Mouse (Mus musculus) heart, embryonic 12.5 days (tissue): Measurements from ENCODE around the gene Ccdc6. TPM values are rescaled to one million over a fixed set of nuclear protein-coding genes. Genes with fewer than 3 reads are reported as not detected.
A peak's percentile ranks its signal among the peaks of the same experiment; 100 is the strongest.

ENCODE experiments used
- ATAC-seq: fragments of 200-750 bp; cut with Nextera tagmentation; 2 replicates; pipeline ENCODE4 v1.8.0; 2017; ENCODE audit warnings: moderate TSS enrichment, moderate library complexity; ENCODE audit not compliant: insufficient number of reproducible peaks, low FRiP score
- H3K27ac ChIP-seq: fragments of 300-500 bp; sonication (generic); 2 replicates; pipeline ENCODE4 v1.5.1; 2016; ENCODE audit warnings: mild to moderate bottlenecking, moderate library complexity; ENCODE audit not compliant: poor library complexity, severe bottlenecking
- H3K27me3 ChIP-seq: fragments of 300-500 bp; sonication (generic); replicated peaks from 2 replicates; pipeline ENCODE4 v1.6.1; 2016; ENCODE audit warnings: mild to moderate bottlenecking, moderate library complexity
- H3K36me3 ChIP-seq: fragments of 300-500 bp; sonication (generic); 2 replicates; pipeline ENCODE4 v1.6.1; 2016; ENCODE audit warnings: mild to moderate bottlenecking, moderate library complexity
- H3K4me1 ChIP-seq: fragments of 300-500 bp; sonication (generic); replicated peaks from 2 replicates; pipeline ENCODE4 v1.6.1; 2016; ENCODE audit warnings: mild to moderate bottlenecking
- H3K4me2 ChIP-seq: fragments of 300-500 bp; sonication (generic); 2 replicates; pipeline ENCODE4 v1.6.1; 2016; ENCODE audit warnings: mild to moderate bottlenecking, moderate library complexity
- H3K4me3 ChIP-seq: fragments of 300-500 bp; sonication (generic); 2 replicates; pipeline ENCODE4 v1.5.1; 2016; ENCODE audit warnings: mild to moderate bottlenecking
- H3K9ac ChIP-seq: fragments of 300-500 bp; sonication (generic); 2 replicates; pipeline ENCODE4 v1.6.1; 2016; ENCODE audit warnings: mild to moderate bottlenecking, moderate library complexity
- H3K9me3 ChIP-seq: fragments of 300-500 bp; sonication (generic); replicated peaks from 2 replicates; pipeline ENCODE4 v1.6.1; 2016; ENCODE audit warnings: mild to moderate bottlenecking, moderate library complexity
- WGBS: fragments of 180-500 bp; shearing (Covaris S2); methylation state at CpG from one replicate; pipeline ENCODE4 v1.1.7; 2016; 5-methylcytosine and 5-hydroxymethylcytosine counted together
- polyA plus RNA-seq: library from polyadenylated mRNA; unstranded; fragments of >200 nt; fragmentation: Nextera tagmentation; extraction: Ambion mirVana; gene quantifications from 2 replicates; pipeline ENCODE4 v1.2.1, GENCODE M21; 2016

Ccdc6 gene
- polyA plus RNA-seq, 1 experiment from 2014 or later = 16.2 TPM

- Histone ChIP-seq H3K4me2 (no peak overlapping the region), H3K36me3 (peaks cover 41% of the 10 kb centered on the region), H3K9me3 (no peaks in the 10 kb centered on the region), H3K27me3 (no peaks in the 10 kb centered on the region), H3K4me1 (peaks cover 6% of the 10 kb centered on the region; the same call in 1 of the 2 replicates), H3K9ac (no peak overlapping the region), H3K4me3 (no peak overlapping the region), H3K27ac (no peak overlapping the region)
- WGBS = 70% methylated on average over 9 of the region's 9 CpGs
- ATAC-seq = no peak
Measured at GRCm38 (mm10) chr10:70194283-70194682, 97.4 kb downstream of the Ccdc6 start.

DNA sequence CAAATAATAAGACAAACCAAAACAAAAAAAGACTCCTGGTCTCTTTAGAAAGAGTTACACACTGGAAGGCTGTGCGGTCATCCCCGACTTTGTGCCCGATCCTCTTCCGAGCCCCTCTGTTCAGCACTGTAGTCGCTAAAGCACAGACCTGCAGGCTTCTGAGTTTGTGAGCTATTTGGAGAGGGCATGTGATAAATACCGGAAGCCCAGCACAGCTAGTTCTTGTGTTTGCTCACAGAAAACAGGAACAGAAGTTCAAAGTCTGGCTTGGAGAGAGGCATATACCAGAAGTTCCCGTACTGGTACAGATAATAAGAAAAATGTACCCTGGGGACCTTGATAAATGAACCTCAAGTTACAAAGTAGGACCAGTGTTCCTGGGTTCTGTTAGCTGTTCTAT is 98.4 kb downstream of the Ccdc6 start:
- H3K36me3 ChIP-seq = peaks cover 31% of the 10 kb centered on the region
- 69% methylated on average over 7 of the region's 7 CpGs for WGBS
- no peak for ATAC-seq
- H3K4me3 ChIP-seq = no peak overlapping the region
- H3K9me3 ChIP-seq = no peaks in the 10 kb centered on the region
- no peak overlapping the region; the same call in 1 of the 2 replicates for H3K9ac ChIP-seq
- no peaks in the 10 kb centered on the region for H3K27me3 ChIP-seq
- H3K4me2 ChIP-seq = no peak overlapping the region
- H3K4me1 ChIP-seq = peaks cover 6% of the 10 kb centered on the region; the same call in 1 of the 2 replicates
- H3K27ac ChIP-seq = peak overlapping the region; percentile 5; the same call in 1 of the 2 replicates

GRCm38 (mm10) chr10:70195786-70196185 is 98.9 kb downstream of the Ccdc6 start:
- Histone ChIP-seq H3K27me3 (no peaks in the 10 kb centered on the region), H3K36me3 (peaks cover 30% of the 10 kb centered on the region), H3K9me3 (no peaks in the 10 kb centered on the region), H3K4me2 (no peak overlapping the region), H3K4me1 (peaks cover 6% of the 10 kb centered on the region; the same call in 1 of the 2 replicates), H3K4me3 (no peak overlapping the region), H3K9ac (no peak overlapping the region), H3K27ac (peak overlapping the region; percentile 5; the same call in 1 of the 2 replicates)
- ATAC-seq = 0 out of 2 replicates have a peak, but pooled peaks have one; percentile 46
- WGBS = 57% methylated on average over 7 of the region's 7 CpGs

GRCm38 (mm10) chr10:70196666-70197065 is 99.7 kb downstream of the Ccdc6 start:
- Histone ChIP-seq H3K9me3 (no peaks in the 10 kb centered on the region), H3K36me3 (peaks cover 24% of the 10 kb centered on the region), H3K4me3 (no peak overlapping the region), H3K9ac (no peak overlapping the region), H3K27ac (no peak overlapping the region), H3K4me1 (peaks cover 6% of the 10 kb centered on the region; the same call in 1 of the 2 replicates), H3K27me3 (no peaks in the 10 kb centered on the region), H3K4me2 (no peak overlapping the region)
- ATAC-seq = no peak
- WGBS = 82% methylated on average over 6 of the region's 6 CpGs

- H3K36me3 ChIP-seq = peaks cover 15% of the 10 kb centered on the region
- no peak overlapping the region for H3K9ac ChIP-seq
- no peaks in the 10 kb centered on the region for H3K27me3 ChIP-seq
- H3K9me3 ChIP-seq = no peaks in the 10 kb centered on the region
- peaks cover 6% of the 10 kb centered on the region; the same call in 1 of the 2 replicates for H3K4me1 ChIP-seq
- H3K4me3 ChIP-seq = no peak overlapping the region
- no peak overlapping the region for H3K27ac ChIP-seq
- WGBS = 87% methylated on average over 2 of the region's 2 CpGs
- no peak overlapping the region for H3K4me2 ChIP-seq
- no peak for ATAC-seq
Measured at GRCm38 (mm10) chr10:70197601-70198000, 100.7 kb downstream of the Ccdc6 start.

DNA sequence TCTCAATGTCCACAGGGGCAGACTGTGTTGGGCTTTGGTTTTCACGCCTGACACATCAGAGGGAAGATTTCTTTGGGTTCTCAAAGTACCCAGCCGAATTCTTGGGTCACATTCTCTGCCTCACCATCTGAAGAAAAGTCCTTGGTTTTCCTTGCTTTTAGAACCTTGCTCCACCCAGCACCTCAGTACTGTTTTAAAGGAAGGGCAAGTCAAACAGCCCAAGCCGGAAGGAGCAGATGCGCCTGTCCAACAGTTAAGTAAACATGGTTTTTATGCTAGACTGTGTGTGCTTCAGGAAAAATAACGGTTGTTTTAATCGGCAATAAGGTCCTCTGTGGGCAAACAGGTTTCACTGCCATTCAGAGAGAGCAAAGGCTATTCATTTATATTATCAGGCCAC is 101.1 kb downstream of the Ccdc6 start:
- no peak overlapping the region for H3K9ac ChIP-seq
- H3K9me3 ChIP-seq = no peaks in the 10 kb centered on the region
- peaks cover 11% of the 10 kb centered on the region for H3K36me3 ChIP-seq
- no peak overlapping the region for H3K4me2 ChIP-seq
- no peak for ATAC-seq
- H3K4me1 ChIP-seq = peaks cover 6% of the 10 kb centered on the region; the same call in 1 of the 2 replicates
- no peak overlapping the region for H3K27ac ChIP-seq
- H3K4me3 ChIP-seq = no peak overlapping the region
- H3K27me3 ChIP-seq = no peaks in the 10 kb centered on the region
- 74% methylated on average over 6 of the region's 6 CpGs for WGBS

DNA sequence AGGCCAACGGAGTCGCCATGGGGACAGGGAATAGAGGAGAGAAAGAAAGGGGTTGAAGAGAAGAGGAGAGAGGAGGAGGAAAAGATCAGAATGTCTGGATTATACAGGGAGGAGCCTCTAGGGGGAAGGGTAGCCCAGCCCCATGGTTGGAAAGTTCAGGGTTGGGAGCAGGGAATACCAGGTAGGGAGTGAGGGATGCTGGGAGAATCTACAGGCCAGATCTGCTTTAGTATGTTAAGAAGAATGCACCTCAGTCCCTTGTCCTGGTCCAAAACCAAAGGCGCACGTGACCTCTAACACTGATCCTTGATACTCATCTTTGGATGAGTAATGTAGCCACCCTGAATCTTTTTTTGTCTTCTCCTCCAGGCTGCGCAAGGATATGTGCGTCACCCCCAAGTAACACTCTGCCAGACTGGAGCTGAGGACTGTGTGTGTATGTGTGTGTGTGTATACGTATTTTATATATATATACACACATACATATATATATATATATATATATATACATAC is 102.1 kb downstream of the Ccdc6 start:
- no peak overlapping the region for H3K4me3 ChIP-seq
- no peak overlapping the region for H3K4me2 ChIP-seq
- H3K27ac ChIP-seq = no peak overlapping the region
- no peak overlapping the region for H3K9ac ChIP-seq
- H3K4me1 ChIP-seq = peaks cover 6% of the 10 kb centered on the region; the same call in 1 of the 2 replicates
- H3K27me3 ChIP-seq = no peaks in the 10 kb centered on the region
- ATAC-seq = no peak
- H3K9me3 ChIP-seq = no peaks in the 10 kb centered on the region
- 92% methylated on average over 7 of the region's 7 CpGs for WGBS
- peaks cover under 1% of the 10 kb centered on the region; the same call in 1 of the 2 replicates for H3K36me3 ChIP-seq

GRCm38 (mm10) chr10:70199466-70200210 is 102.7 kb downstream of the Ccdc6 start:
- 84% methylated on average over 6 of the region's 6 CpGs for WGBS
- no peak for ATAC-seq
- no peak overlapping the region for H3K9ac ChIP-seq
- no peak overlapping the region for H3K4me3 ChIP-seq
- no peak overlapping the region for H3K27ac ChIP-seq
- no peaks in the 10 kb centered on the region for H3K9me3 ChIP-seq
- H3K36me3 ChIP-seq = no peaks in the 10 kb centered on the region
- no peaks in the 10 kb centered on the region for H3K27me3 ChIP-seq
- peaks cover 6% of the 10 kb centered on the region; the same call in 1 of the 2 replicates for H3K4me1 ChIP-seq
- no peak overlapping the region for H3K4me2 ChIP-seq

GRCm38 (mm10) chr10:70200889-70201500 is 104.1 kb downstream of the Ccdc6 start:
- WGBS = 69% methylated on average over 12 of the region's 12 CpGs
- H3K4me3 ChIP-seq = no peak overlapping the region
- no peaks in the 10 kb centered on the region for H3K9me3 ChIP-seq
- H3K36me3 ChIP-seq = no peaks in the 10 kb centered on the region
- ATAC-seq = no peak
- no peak overlapping the region for H3K9ac ChIP-seq
- no peaks in the 10 kb centered on the region for H3K4me1 ChIP-seq
- no peak overlapping the region for H3K27ac ChIP-seq
- no peaks in the 10 kb centered on the region for H3K27me3 ChIP-seq
- no peak overlapping the region for H3K4me2 ChIP-seq

GRCm38 (mm10) chr10:70204505-70205399 is 107.8 kb downstream of the Ccdc6 start, which contains the start of gene Mrln:
Gene Mrln (plus strand): TSS chr10:70204664.
- no peak within 1 kb of the TSS for H3K4me2 ChIP-seq
- H3K9ac ChIP-seq = no peak within 1 kb of the TSS
- 63% methylated on average over 17 of the region's 17 CpGs for WGBS
- no peak within 1 kb of the TSS for H3K27ac ChIP-seq
- H3K9me3 ChIP-seq = no peaks in the 10 kb centered on the region
- no peaks in the 10 kb centered on the region for H3K4me1 ChIP-seq
- H3K4me3 ChIP-seq = no peak within 1 kb of the TSS
- ATAC-seq = no peak
- H3K36me3 ChIP-seq = no peaks in the 10 kb centered on the region
- H3K27me3 ChIP-seq = no peaks in the 10 kb centered on the region
